Mouse (Mus musculus) cortical plate, adult 2 months (tissue): ENCODE measurements around the gene Dcaf11. TPM values are rescaled to one million over a fixed set of nuclear protein-coding genes. Genes with fewer than 3 reads are reported as not detected.

Source experiments
- H3K27ac ChIP-seq: fragments of 200-500 bp; 2 replicates; pipeline ENCODE4 v1.5.1; 2012; ENCODE audit warnings: low read length, control low read depth, inconsistent platforms; ENCODE audit not compliant: insufficient read depth
- H3K4me1 ChIP-seq: fragments of 200-500 bp; 2 replicates; pipeline ENCODE4 v1.6.1; 2011; ENCODE audit warnings: low read length; ENCODE audit not compliant: control insufficient read depth, insufficient read depth
- H3K4me3 ChIP-seq: fragments of 200-500 bp; 2 replicates; pipeline ENCODE4 v1.5.1; 2011; ENCODE audit warnings: mild to moderate bottlenecking, low read length, control low read depth; ENCODE audit not compliant: insufficient read depth
- CTCF ChIP-seq: fragments of 200-500 bp; IDR thresholded peaks from 2 replicates; pipeline ENCODE4 v1.5.1; 2011; ENCODE audit warnings: mild to moderate bottlenecking, control low read depth, low read length; ENCODE audit not compliant: insufficient read depth; ENCODE audit errors: extremely low read depth
- POLR2A ChIP-seq: fragments of 200-500 bp; IDR thresholded peaks from 2 replicates; pipeline ENCODE4 v1.6.1; 2011; ENCODE audit warnings: mild to moderate bottlenecking, low read length, control low read depth; ENCODE audit not compliant: insufficient read depth; ENCODE audit errors: extremely low read depth
- polyA plus RNA-seq: library from polyadenylated mRNA; depleted of rRNA; stranded (reverse); fragments of >200 nt; gene quantifications from 2 replicates; pipeline ENCODE4 v1.2.3, GENCODE M21; 2012; rRNA removed

The Dcaf11 gene
- polyA plus RNA-seq, 1 experiment, result 94.6 TPM

- Histone ChIP-seq H3K27ac (no peak overlapping the region), H3K4me1 (no peaks in the 10 kb centered on the region), H3K4me3 (no peak overlapping the region)
- TF ChIP-seq POLR2A, result no peak
- TF ChIP-seq CTCF, result no peak
Measured at GRCm38 (mm10) chr14:55604823-55605222, 45.0 kb downstream of the Dcaf11 start.

- Histone ChIP-seq H3K4me3 (no peak overlapping the region), H3K27ac (no peak overlapping the region), H3K4me1 (no peaks in the 10 kb centered on the region)
- TF ChIP-seq CTCF, result no peak
- no peak for TF ChIP-seq POLR2A
Measured at GRCm38 (mm10) chr14:55605743-55606459, 46.1 kb downstream of the Dcaf11 start.

GRCm38 (mm10) chr14:55608339-55608738 is 48.5 kb downstream of the Dcaf11 start:
- TF ChIP-seq POLR2A (no peak), CTCF (no peak)
- no peak overlapping the region for H3K4me3 ChIP-seq

GRCm38 (mm10) chr14:55613346-55613745 is 53.5 kb downstream of the Dcaf11 start:
- no peaks in the 10 kb centered on the region for H3K4me1 ChIP-seq
- no peak overlapping the region for H3K4me3 ChIP-seq
- TF ChIP-seq CTCF (no peak), POLR2A (no peak)
- H3K27ac ChIP-seq, result no peak overlapping the region

More at GRCm38 (mm10) chr14:55608339-55608738, 48.5 kb downstream of the Dcaf11 start:
- Histone ChIP-seq H3K27ac (no peak overlapping the region), H3K4me1 (no peaks in the 10 kb centered on the region)

- H3K27ac ChIP-seq, result no peak overlapping the region
- TF ChIP-seq CTCF (no peak), POLR2A (no peak)
- no peaks in the 10 kb centered on the region for H3K4me1 ChIP-seq
- no peak overlapping the region for H3K4me3 ChIP-seq
Measured at GRCm38 (mm10) chr14:55614565-55615178, 54.9 kb downstream of the Dcaf11 start.

- no peak for TF ChIP-seq CTCF
- TF ChIP-seq POLR2A, result no peak
- no peak overlapping the region for H3K4me3 ChIP-seq
- H3K4me1 ChIP-seq, result no peaks in the 10 kb centered on the region
- H3K27ac ChIP-seq, result no peak overlapping the region
Measured at GRCm38 (mm10) chr14:55615876-55616275, 56.1 kb downstream of the Dcaf11 start.

- TF ChIP-seq CTCF (no peak), POLR2A (no peak)
- Histone ChIP-seq H3K27ac (no peak overlapping the region), H3K4me3 (no peak overlapping the region), H3K4me1 (no peaks in the 10 kb centered on the region)
Measured at GRCm38 (mm10) chr14:55616844-55617243, 57.0 kb downstream of the Dcaf11 start.

- TF ChIP-seq CTCF (no peak), POLR2A (no peak)
- Histone ChIP-seq H3K4me3 (no peak within 1 kb of the TSS), H3K4me1 (no peaks in the 10 kb centered on the region), H3K27ac (no peak within 1 kb of the TSS)
Measured at GRCm38 (mm10) chr14:55617822-55618221, 58.0 kb downstream of the Dcaf11 start, which contains the start of gene Rec8. Gene Rec8, plus strand, starts transcription at chr14:55618037.

GRCm38 (mm10) chr14:55618486-55619195 is 58.8 kb downstream of the Dcaf11 start:
- no peaks in the 10 kb centered on the region for H3K4me1 ChIP-seq
- no peak for TF ChIP-seq CTCF
- TF ChIP-seq POLR2A, result no peak
- H3K4me3 ChIP-seq, result no peak overlapping the region
- H3K27ac ChIP-seq, result no peak overlapping the region

Other genes starting within 250 kb of the Dcaf11 start
- gene Dhrs4, start 81.2 kb upstream of the Dcaf11 start, polyA plus RNA-seq, result 14.3 and 16.0 TPM in 2 replicates
- gene Carmil3, start 69.4 kb upstream of the Dcaf11 start, polyA plus RNA-seq, result 56.0 and 63.7 TPM in 2 replicates
- gene Cpne6, start 49.6 kb upstream of the Dcaf11 start, polyA plus RNA-seq, result 195 and 268 TPM in 2 replicates
- 0.21 and 0.66 TPM in 2 replicates for gene Nrl, start 35.0 kb upstream of the Dcaf11 start, polyA plus RNA-seq
- 27.2 and 35.7 TPM in 2 replicates for gene Pck2, start 19.7 kb upstream of the Dcaf11 start, polyA plus RNA-seq
- 0.86 and 1.7 TPM in 2 replicates for gene A730061H03Rik, start 400 bp downstream of the Dcaf11 start, polyA plus RNA-seq
- gene Fitm1, start 15.6 kb downstream of the Dcaf11 start, polyA plus RNA-seq, result not detected in 2 replicates
- 50.2 and 61.4 TPM in 2 replicates for gene Psme1, start 18.1 kb downstream of the Dcaf11 start, polyA plus RNA-seq
- 51.9 and 55.3 TPM in 2 replicates for gene Emc9, start 25.3 kb downstream of the Dcaf11 start, polyA plus RNA-seq
- gene Psme2, start 31.1 kb downstream of the Dcaf11 start, polyA plus RNA-seq, result 37.3 and 44.5 TPM in 2 replicates
- gene Rnf31, start 31.7 kb downstream of the Dcaf11 start, polyA plus RNA-seq, result 22.5 and 24.7 TPM in 2 replicates
- 18.2 and 21.2 TPM in 2 replicates for gene Irf9, start 43.6 kb downstream of the Dcaf11 start, polyA plus RNA-seq
- gene Rec8, start 58.0 kb downstream of the Dcaf11 start, polyA plus RNA-seq, result 5.0 and 5.8 TPM in 2 replicates
- 152 and 165 TPM in 2 replicates for gene Ipo4, start 76.0 kb downstream of the Dcaf11 start, polyA plus RNA-seq
- 6.5 and 6.6 TPM in 2 replicates for gene Gm49378, start 77.9 kb downstream of the Dcaf11 start, polyA plus RNA-seq
- 30.8 and 33.7 TPM in 2 replicates for gene Tm9sf1, start 83.8 kb downstream of the Dcaf11 start, polyA plus RNA-seq
- gene Tssk4, start 90.2 kb downstream of the Dcaf11 start, polyA plus RNA-seq, result 0.79 and 1.0 TPM in 2 replicates
- 46.8 and 47.9 TPM in 2 replicates for gene Mdp1, start 100.5 kb downstream of the Dcaf11 start, polyA plus RNA-seq
- gene Gmpr2, start 111.9 kb downstream of the Dcaf11 start, polyA plus RNA-seq, result 31.4 and 35.1 TPM in 2 replicates
- 346 and 353 TPM in 2 replicates for gene Nedd8, start 112.1 kb downstream of the Dcaf11 start, polyA plus RNA-seq
- gene Tinf2, start 121.8 kb downstream of the Dcaf11 start, polyA plus RNA-seq, result 16.1 and 18.7 TPM in 2 replicates
- gene Tgm1, start 153.9 kb downstream of the Dcaf11 start, polyA plus RNA-seq, result 0.04 and 0.08 TPM in 2 replicates
- gene Rabggta, start 162.3 kb downstream of the Dcaf11 start, polyA plus RNA-seq, result 64.7 and 67.9 TPM in 2 replicates
- 117 TPM in 2 replicates for gene Dhrs1, start 185.7 kb downstream of the Dcaf11 start, polyA plus RNA-seq
- 9.1 and 9.2 TPM in 2 replicates for gene Nop9, start 185.7 kb downstream of the Dcaf11 start, polyA plus RNA-seq
- gene Cideb, start 198.5 kb downstream of the Dcaf11 start, polyA plus RNA-seq, result 16.9 and 18.2 TPM in 2 replicates
- 0.15 and 0.17 TPM in 2 replicates for gene Ltb4r2, start 201.4 kb downstream of the Dcaf11 start, polyA plus RNA-seq
- gene Ltb4r1, start 206.0 kb downstream of the Dcaf11 start, polyA plus RNA-seq, result 0.25 and 0.45 TPM in 2 replicates
- 3.4 and 4.4 TPM in 2 replicates for gene Adcy4, start 224.1 kb downstream of the Dcaf11 start, polyA plus RNA-seq
- gene Ripk3, start 228.9 kb downstream of the Dcaf11 start, polyA plus RNA-seq, result 0.66 and 1.0 TPM in 2 replicates